In the genomic region with DNA sequence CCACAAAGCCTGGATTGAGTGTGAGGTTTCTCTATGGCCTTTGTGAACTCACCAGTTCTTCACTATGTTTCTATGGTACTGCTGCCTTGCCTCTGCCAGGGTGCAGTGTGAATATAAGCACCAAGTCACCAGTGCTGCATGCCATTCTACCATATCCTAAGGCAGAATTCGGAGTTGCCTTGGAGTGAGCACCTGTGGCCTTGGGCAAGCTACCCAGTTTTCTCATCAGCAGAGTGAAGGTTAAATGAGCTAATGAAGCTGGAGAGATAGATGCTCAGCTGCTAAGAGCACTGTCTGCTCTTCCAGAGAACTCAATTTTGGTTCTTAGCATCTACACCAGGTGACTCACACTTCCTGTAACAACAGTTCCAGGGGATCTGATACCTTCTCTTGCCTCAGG, we compare ENCODE assay signal across 24 mouse cellular contexts. TPM values are rescaled to one million over a fixed set of nuclear protein-coding genes. Genes with fewer than 3 reads are reported as not detected.
DNase-seq lines count a peak whose midpoint lies in the region; TF ChIP-seq lines count a peak whose summit lies in the region.
"Had no signal": no experiment of that assay in that cellular context is flagged by ENCODE, and none has a peak within 500 bp of the region (broad histone marks: within the 10 kb centered on the region; RNA-seq: fewer than 3 reads in every experiment).

No protein-coding gene starts in this region.

- no peaks in the 10 kb centered on the region for H3K27me3 ChIP-seq in CH12.LX (replicated peaks)
- H3K27me3 ChIP-seq: forebrain, embryonic 13.5 days; heart, embryonic 13.5 days; hindbrain, embryonic 15.5 days; Patski had no signal

- no peak overlapping the region for H3K27ac ChIP-seq in CH12.LX (ENCODE audit: insufficient read depth, low read depth)
- H3K27ac ChIP-seq: embryonic facial prominence, embryonic 10.5 days; forebrain, embryonic 13.5 days; gastrocnemius, adult 2 months; heart, embryonic 13.5 days; hindbrain, embryonic 15.5 days had no signal

- H3K4me1 ChIP-seq in CH12.LX (ENCODE audit: control insufficient read depth in 1 of 2, insufficient read depth in 2 of 2): peaks cover 13 to 57% of the 10 kb centered on the region in 2 experiments

- H3K4me2 ChIP-seq in CH12.LX (ENCODE audit: insufficient read depth, low read depth, poor library complexity, severe bottlenecking): no peak overlapping the region
- H3K4me2 ChIP-seq: forebrain, embryonic 13.5 days; heart, embryonic 13.5 days; hindbrain, embryonic 15.5 days had no signal

- TF ChIP-seq POLR2A in CH12.LX (IDR thresholded peaks at IDR 0.05; ENCODE audit: low read depth, low read length): no peak

- in situ Hi-C loops in CH12.LX (cut with MboI; ENCODE audit: low pct_ligation_motif_present, low pct_unique_long_range_greater_than_20kb, low sequenced_read_pairs): no loop called here

- H3K36me3 ChIP-seq in CH12.LX (replicated peaks in 1 of 2; ENCODE audit: control insufficient read depth in 1 of 2, insufficient read depth in 1 of 2, low read length in 1 of 2): peaks cover 20 to 58% of the 10 kb centered on the region in 2 experiments

- dilution Hi-C loops in CH12.LX (cut with MboI; ENCODE audit: extremely low pct_ligation_motif_present, extremely low pct_unique_long_range_greater_than_20kb, low sequenced_read_pairs): no loop called here

- DNase-seq in ovary, postnatal 36 days (ENCODE audit: low spot score): peak; percentile 27
- DNase-seq in ovary, postnatal 10 days (ENCODE audit: low spot score): no peak
- DNase-seq in CH12.LX (ENCODE audit: extremely low read depth): peak; percentile 8
- DNase-seq in adrenal gland, postnatal 10 days: peak; percentile 60
- DNase-seq in brain, adult 2 months (ENCODE audit: low read depth, low spot score): peak; percentile 20
- DNase-seq in layer of hippocampus, adult 9-10 months (ENCODE audit: low spot score): no peak
- no peak for DNase-seq in heart, adult 8-10 months (ENCODE audit: low spot score)
- DNase-seq in thymus, postnatal 4 days: no peak
- DNase-seq: B cell, adult 2 months; cerebellum, adult 2 months; cerebellum, postnatal 10 days; forebrain, postnatal 0 days; gastrocnemius, adult 2 months; gastrocnemius, postnatal 25 days; heart, postnatal 36 days had no signal

- no peak overlapping the region for H3K9ac ChIP-seq in CH12.LX (ENCODE audit: insufficient read depth, low read depth)
- H3K9ac ChIP-seq: forebrain, embryonic 13.5 days; forebrain, postnatal 0 days; hindbrain, embryonic 15.5 days had no signal

- H3K79me2 ChIP-seq in CH12.LX (replicated peaks; ENCODE audit: control insufficient read depth, extremely low read depth, insufficient read depth, poor library complexity, severe bottlenecking): peaks cover 81% of the 10 kb centered on the region

- no peak for TF ChIP-seq EP300 in CH12.LX (IDR thresholded peaks at IDR 0.05; ENCODE audit: low read length)

- no peaks in the 10 kb centered on the region for H3K9me3 ChIP-seq in CH12.LX (replicated peaks; ENCODE audit: low read length)
- H3K9me3 ChIP-seq: embryonic facial prominence, embryonic 10.5 days; forebrain, embryonic 13.5 days; heart, embryonic 13.5 days; hindbrain, embryonic 15.5 days had no signal

- TF ChIP-seq RAD21 in CH12.LX (IDR thresholded peaks at IDR 0.05; ENCODE audit: low read depth, low read length): no peak

- H3K4me3 ChIP-seq in CH12.LX (replicated peaks in 1 of 3; ENCODE audit: low read depth in 2 of 3, low read length in 2 of 3, poor library complexity in 1 of 3): no peak overlapping the region
- H3K4me3 ChIP-seq: embryonic facial prominence, embryonic 10.5 days; forebrain, embryonic 13.5 days; gastrocnemius, adult 2 months; heart, embryonic 13.5 days; hindbrain, embryonic 15.5 days had no signal

- no peak for TF ChIP-seq CTCF in CH12.LX (conservative IDR thresholded peaks at IDR 0.05 in 1 of 2, IDR thresholded peaks at IDR 0.05 in 1 of 2; ENCODE audit: low read depth in 2 of 2, low read length in 2 of 2)

TF ChIP-seq in CH12.LX, 34 proteins besides CTCF, POLR2A, EP300 and RAD21:
- no peak for TF ChIP-seq MAFK (IDR thresholded peaks at IDR 0.05; ENCODE audit: insufficient replicate concordance, low read length)
- TF ChIP-seq PAX5 (IDR thresholded peaks at IDR 0.05; ENCODE audit: low read length): no peak
- TF ChIP-seq USF2 (conservative IDR thresholded peaks at IDR 0.05; ENCODE audit: low read depth, low read length): no peak
- TF ChIP-seq SIN3A (IDR thresholded peaks at IDR 0.05; ENCODE audit: low read length): no peak
- no peak for TF ChIP-seq USF1 (IDR thresholded peaks at IDR 0.05; ENCODE audit: low read depth, low read length)
- no peak for TF ChIP-seq NRF1 (IDR thresholded peaks at IDR 0.05; ENCODE audit: low read depth, low read length)
- TF ChIP-seq MEF2A (IDR thresholded peaks at IDR 0.05; ENCODE audit: borderline replicate concordance, low read depth, low read length): no peak
- TF ChIP-seq TBP (conservative IDR thresholded peaks at IDR 0.05; ENCODE audit: low read depth, low read length): no peak
- no peak for TF ChIP-seq RCOR1 (conservative IDR thresholded peaks at IDR 0.05; ENCODE audit: low read depth, low read length)

RNA-seq across cellular contexts. Expression of a gene that starts 3.3 kb away (rescaled TPM):
- 53.7 and 55.5 TPM in 2 replicates for total RNA-seq in CH12.LX (2012; rRNA removed)
- total RNA-seq in CH12.LX (2014; rRNA removed): 70.5 and 75.2 TPM in 2 replicates
- polyA plus RNA-seq in CH12.LX (2012; ENCODE audit: insufficient read length, low read depth): 87.0 and 89.8 TPM in 2 replicates
- total RNA-seq in adrenal gland, postnatal 10 days (2021): 10 to 100 TPM; 54.9 to 66.9 TPM
- 10 to 100 TPM; 18.8 to 24.0 (median 21.1) TPM for total RNA-seq in heart, adult 8-10 months (2022)

RNA-seq across cellular contexts. Expression of a gene that starts 25.8 kb away (rescaled TPM):
- total RNA-seq in CH12.LX (2012; rRNA removed) (51.6 and 53.0 TPM in 2 replicates), CH12.LX (2014; rRNA removed) (86.7 and 88.1 TPM in 2 replicates)
- 43.6 and 45.9 TPM in 2 replicates for polyA plus RNA-seq in CH12.LX (2012; ENCODE audit: insufficient read length, low read depth)
- total RNA-seq in adrenal gland, postnatal 10 days (2021): 10 to 100 TPM; 62.5 to 69.9 TPM
- 10 to 100 TPM; 32.2 to 39.2 (median 37.1) TPM for total RNA-seq in heart, adult 8-10 months (2022)

RNA-seq across cellular contexts. Expression of a gene that starts 25.9 kb away (rescaled TPM):
- total RNA-seq in CH12.LX (2012; rRNA removed) (105 and 123 TPM in 2 replicates), CH12.LX (2014; rRNA removed) (149 and 190 TPM in 2 replicates)
- 161 and 193 TPM in 2 replicates for polyA plus RNA-seq in CH12.LX (2012; ENCODE audit: insufficient read length, low read depth)
- total RNA-seq in adrenal gland, postnatal 10 days (2021): 100 to 1,000 TPM; 257 to 267 TPM
- total RNA-seq in heart, adult 8-10 months (2022): 100 to 1,000 TPM; 252 to 291 (median 269) TPM

RNA-seq across cellular contexts. Expression of a gene that starts 54.2 kb away (rescaled TPM):
- total RNA-seq in CH12.LX (2012; rRNA removed) (not detected in 2 replicates), CH12.LX (2014; rRNA removed) (not detected in 2 replicates)
- not detected in 2 replicates for polyA plus RNA-seq in CH12.LX (2012; ENCODE audit: insufficient read length, low read depth)
- total RNA-seq in adrenal gland, postnatal 10 days (2021): 1 to 10 TPM; 4.6 to 4.8 TPM
- total RNA-seq in heart, adult 8-10 months (2022): 1 to 10 TPM in 1 of 4 experiments, under 1 TPM in 2, not detected in 1; 0.82 to 1.3 (median 0.94) TPM
- total RNA-seq: forebrain, postnatal 0 days; gastrocnemius, adult 2 months; gastrocnemius, postnatal 25 days; granulocyte monocyte progenitor cell, adult 5-6 weeks; heart, postnatal 36 days had no signal
- polyA plus RNA-seq: embryonic facial prominence, embryonic 10.5 days; embryonic facial prominence, embryonic 14.5 days; forebrain, embryonic 13.5 days; forebrain, postnatal 0 days; hindbrain, embryonic 11.5 days; hindbrain, embryonic 15.5 days; inflammation-experienced regulatory T-cells, adult 6 months; Patski had no signal

Comparison
In these comparisons a context has a peak if more than half of its experiments do, and no peak if none do; other contexts are left out.
1. DNase-seq: peak in ovary, postnatal 36 days (single experiment), CH12.LX (single experiment), adrenal gland, postnatal 10 days (single experiment) and brain, adult 2 months (single experiment); none in ovary, postnatal 10 days (single experiment), layer of hippocampus, adult 9-10 months (single experiment), heart, adult 8-10 months (single experiment) and thymus, postnatal 4 days (single experiment).